Mouse (Mus musculus) testis, postnatal 14 days (tissue): Measurements from ENCODE around the gene Spatc1l.

ENCODE experiments used
- DNase-seq: peaks from one replicate; pipeline ENCODE4 v3.0.0; 2021; ENCODE audit warnings: low spot score

Spatc1l gene

DNA sequence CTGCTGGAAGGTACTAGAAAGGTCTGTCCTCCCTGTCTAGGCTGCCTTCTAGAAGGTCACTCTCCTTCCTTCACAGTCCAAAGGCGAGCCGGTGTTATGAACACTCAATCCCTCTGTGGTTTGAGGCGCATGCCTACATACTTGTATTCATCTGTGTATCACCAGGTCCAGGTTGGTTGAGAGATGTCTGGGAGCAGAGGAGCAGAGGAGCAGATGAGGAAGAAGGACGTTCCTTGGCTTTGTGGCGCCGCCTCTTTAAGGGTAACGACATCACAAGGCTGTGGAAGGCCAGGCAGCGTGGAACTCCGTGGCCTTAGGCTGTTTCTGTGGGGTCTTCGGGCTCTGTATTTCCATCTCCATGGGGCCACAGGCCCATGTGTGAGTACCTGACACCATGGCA, at the start of gene Spatc1l:
TSS of gene Spatc1l (plus strand) at position 301 of the 400 bp plus-strand sequence.
- no peak for DNase-seq

DNA sequence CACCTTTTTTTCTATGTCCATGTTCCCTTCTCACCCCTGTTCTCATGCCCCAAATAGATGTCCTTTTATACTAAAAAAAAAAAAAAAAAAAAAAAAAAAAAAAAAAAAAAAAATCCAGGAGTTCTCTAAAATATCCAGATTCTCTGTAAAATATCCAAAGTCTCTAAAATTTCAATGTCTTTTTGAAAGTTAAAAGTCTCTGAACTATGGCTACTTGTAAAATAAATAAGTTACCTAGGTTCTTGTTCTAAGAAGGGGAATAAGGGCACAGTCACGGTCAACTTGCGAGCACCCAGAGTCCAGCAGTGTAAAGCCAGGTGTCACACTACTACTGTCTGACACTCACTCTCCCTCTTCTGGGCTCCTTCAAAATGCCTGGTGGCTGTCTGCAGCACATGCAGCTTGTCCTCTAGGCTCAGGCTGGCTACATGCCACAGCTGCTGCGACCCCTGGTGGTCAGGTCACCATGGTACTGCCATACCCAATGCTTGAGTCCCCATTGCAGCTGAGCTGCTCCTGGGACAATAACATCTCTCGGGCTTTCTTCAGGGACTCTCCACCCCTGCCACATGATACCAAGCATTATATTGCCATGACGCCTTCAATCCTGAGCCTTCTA, 49.0 kb upstream of the Spatc1l start:
- DNase-seq: peak; percentile 51

DNA sequence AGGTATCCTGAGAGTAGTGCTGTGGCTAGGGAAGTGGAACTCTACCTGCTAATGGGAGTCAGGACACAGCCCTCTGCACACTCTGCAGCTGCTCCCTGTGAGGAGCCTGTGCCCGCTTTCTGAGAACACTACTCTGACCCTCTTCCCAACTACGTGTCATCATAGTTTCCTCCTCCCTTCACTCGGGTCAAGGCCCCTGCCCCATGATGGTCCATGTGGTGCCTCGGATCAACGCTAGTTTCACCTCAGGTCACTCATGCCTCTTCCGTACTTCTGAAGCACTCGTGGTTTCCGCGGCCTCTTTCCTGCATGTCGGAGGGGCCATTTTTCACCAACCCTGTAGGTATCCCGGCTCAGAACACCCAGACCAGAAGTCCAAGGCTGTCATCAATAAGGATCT, 31.1 kb upstream of the Spatc1l start:
- no peak for DNase-seq

DNA sequence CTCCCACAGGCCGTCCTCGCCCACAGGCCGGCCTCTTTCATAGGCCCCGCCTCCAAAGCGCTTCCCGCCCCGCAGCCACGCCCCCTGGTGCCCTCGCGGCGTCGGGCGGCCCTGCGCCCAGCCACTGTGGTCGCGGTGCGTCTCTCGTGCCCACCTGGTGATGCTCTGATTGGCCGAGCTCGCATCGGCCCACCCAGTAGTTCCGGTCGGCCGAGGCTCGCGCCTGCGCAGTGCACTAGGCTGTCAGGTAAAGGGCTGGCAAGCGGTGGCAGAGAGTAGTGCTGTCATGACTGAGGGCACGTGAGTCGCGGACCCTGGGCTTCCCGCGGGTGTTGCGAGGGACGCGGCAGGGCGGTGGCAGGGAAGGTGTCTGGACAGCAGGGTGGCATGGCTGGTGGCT, 30.7 kb upstream of the Spatc1l start, which contains the start of gene Lss:
TSS of gene Lss (plus strand) at position 214 of the 400 bp plus-strand sequence.
- peak; percentile 98 for DNase-seq

DNA sequence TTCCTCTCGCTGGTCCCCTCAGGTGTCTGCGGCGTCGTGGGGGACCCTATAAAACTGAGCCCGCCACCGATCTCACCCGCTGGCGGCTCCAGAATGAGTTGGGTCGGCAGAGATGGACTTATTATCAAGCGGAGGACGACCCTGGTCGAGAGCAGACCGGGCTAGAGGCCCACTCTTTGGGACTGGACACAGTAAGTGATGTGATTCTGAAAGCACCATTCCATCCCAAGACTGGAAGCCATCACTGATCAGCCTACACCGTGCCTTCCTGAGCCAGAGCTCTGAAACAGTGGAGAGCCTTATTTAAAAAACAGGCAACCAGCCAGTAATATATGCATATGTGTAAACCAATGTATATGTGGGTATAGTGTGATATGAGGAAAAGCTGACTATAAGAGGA, 30.2 kb upstream of the Spatc1l start:
- DNase-seq: no peak

DNA sequence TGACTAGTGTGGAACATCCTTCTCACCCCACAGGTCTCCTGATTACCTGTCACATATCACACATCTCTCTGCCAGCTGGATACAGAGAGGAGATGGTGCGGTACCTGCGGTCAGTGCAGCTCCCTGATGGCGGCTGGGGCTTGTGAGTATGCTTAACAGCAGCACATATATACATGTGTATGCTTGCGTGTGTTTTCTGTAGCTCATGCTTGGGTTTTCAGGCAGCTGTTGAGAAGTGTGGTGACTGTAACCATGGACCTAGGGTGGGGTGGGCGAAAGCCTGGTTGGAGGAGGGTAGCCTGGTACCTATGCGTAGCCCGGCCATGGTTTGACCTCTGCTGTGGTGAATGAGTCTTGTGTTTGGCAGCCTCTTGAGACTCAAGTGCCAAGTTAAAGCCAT, 26.5 kb upstream of the Spatc1l start:
- DNase-seq: no peak

DNA sequence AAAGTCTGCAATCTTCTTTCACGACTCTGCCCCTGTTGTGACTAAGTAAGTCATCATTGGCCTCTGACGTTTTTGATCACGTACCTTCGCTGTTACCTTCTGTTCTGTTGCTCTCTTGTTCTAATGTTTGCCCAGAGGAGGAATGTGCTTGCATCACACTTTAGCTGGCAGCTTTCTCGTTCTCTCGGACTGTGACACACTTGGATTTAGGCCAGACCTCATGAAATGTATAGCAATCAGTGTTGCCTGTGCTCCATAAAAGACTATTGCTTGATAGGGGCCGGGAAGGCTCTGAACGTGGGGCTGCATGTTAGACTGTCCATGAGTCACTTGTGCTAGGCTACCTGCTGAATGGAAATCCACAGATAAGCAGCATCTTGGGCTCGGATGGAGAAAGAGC, 24.5 kb upstream of the Spatc1l start:
- no peak for DNase-seq

DNA sequence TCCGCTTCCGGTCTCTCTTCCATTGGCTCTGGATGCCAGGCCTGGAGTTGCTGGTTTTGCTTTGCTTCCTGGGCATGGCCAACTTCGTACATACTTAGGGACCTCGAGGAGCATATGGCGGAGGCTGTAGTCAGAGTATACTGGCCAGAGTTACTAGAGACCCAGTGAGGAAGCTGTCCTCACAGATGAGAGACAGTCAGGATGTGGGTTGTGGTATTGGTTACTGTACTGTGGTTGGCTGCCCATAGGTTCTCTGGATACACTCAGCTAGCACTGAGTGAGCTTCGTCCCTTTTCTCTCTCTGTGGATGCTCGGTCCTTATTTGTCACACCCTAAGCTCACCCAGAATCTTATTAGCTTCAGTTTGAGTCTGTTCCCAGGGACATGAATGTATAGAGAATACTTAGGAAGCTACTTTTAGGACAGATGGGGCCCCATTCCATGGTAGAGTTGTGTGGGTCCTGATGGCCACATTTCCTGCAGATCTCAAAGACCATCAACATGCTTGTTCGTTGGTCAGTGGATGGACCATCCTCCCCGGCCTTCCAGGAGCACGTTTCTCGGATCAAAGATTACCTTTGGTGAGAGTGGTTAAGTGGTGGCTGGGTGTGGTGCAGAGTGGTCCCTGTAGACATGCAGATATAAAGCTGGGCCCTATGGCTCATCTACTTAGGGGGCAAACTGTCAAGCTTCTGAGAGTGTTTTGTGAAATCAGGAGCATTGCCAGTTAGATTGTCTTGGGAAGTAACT, 20.6 kb upstream of the Spatc1l start:
- DNase-seq: no peak

DNA sequence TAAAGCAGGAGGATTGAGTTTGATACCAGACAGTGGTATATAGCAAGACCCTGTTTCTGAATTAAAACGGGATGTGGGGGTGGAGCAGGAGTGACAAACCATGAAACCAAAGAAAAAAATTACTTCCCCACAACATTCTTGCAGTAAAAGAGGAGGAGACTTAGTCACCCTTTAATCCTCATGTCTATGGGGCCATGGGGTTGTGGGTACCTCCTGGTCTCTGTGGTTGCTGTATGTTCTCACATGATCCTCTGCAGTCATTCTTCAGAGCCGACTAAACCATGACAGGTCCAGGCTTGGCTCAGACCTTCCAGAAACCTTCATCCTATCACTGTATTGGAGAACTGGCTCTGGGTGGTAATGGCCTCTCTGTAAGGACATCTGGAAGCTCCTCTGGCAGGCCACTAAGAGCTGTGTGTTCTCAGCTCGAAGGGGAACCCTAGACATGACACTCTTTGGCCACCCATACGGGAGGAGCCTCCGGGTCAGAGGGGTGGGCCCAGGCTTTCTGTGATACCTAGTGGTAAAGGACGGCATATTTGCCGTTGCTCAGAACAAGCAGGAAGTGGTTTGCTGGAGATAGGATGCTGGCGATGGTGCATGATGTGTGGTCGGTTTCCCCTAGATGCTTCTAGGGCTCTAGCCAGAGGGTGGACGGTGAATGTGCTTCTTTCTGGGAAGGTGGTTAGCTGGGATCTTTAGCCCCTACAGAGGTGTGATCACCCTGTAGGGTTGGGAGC, 19.3 kb upstream of the Spatc1l start:
- DNase-seq: no peak

DNA sequence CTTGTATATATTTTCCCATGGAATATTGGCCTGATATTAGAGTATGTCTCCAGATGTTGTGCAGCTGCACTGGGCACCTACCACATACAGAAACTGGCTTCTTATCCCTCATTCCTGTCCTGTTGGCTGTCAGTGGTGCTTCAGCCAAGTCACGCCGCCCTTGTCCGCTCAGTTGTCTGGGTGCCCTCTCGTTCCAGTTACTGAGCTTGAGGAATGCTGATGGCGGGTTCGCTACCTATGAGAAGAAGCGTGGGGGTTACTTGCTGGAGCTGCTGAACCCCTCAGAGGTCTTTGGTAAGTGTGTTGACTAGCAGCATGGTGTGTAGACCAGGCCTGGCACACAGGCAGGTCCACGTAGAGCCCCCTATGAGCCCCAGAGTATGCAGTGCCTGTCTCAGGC, 15.5 kb upstream of the Spatc1l start:
- no peak for DNase-seq

DNA sequence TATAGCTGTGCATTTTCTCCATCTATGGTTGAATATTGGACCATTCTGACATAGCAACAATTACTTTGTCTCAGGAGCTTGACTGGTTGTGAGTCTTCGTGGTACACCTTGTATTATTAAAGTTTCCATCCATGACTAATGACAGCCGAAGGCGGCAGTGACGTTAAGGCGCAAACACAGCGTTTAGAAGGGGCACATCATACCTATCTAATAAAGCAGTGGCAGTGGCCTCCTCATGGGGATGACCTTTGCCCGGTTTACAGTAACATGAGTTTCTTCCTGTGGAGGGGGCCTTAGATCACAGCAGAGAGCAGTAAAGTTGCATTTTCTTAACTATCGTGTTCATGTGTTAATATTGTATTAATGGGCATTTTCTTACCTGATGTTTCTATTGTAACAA, 13.9 kb upstream of the Spatc1l start:
- DNase-seq: no peak

DNA sequence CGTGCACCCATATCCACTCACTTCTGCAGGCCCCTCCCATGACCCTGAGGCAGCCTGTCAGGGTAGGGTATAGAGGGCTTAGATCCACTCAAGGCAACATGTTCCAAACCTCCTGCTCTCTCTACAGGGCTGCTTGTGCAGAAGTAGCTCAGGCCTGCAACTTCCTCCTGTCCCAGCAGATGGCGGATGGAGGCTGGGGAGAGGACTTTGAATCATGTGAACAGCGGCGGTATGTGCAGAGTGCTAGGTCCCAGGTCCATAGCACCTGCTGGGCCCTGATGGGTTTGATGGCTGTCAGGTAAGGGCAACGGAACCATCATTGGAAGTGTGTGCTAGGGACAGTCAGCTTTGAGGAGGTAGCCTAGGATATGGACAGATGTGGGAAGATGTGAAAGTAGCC, 11.6 kb upstream of the Spatc1l start:
- no peak for DNase-seq

DNA sequence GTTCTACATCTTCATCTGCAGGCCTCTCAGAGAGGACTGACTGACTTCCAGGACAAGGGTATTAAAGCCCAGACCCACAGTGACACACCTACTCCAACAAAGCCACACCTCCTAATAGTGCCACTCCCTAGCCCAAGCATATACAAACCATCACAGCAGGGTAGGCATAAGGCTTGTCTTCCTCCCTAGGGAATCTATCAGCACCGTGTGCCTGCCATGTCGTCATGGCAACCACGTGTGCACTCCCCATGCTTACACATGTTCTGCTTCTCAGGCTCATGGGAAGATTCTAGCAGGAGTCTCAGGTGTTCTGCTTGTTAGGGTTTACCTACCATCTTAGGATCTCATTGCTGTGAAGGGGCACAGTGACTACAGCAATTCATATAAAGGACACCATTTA, 10.5 kb upstream of the Spatc1l start:
- DNase-seq: no peak

DNA sequence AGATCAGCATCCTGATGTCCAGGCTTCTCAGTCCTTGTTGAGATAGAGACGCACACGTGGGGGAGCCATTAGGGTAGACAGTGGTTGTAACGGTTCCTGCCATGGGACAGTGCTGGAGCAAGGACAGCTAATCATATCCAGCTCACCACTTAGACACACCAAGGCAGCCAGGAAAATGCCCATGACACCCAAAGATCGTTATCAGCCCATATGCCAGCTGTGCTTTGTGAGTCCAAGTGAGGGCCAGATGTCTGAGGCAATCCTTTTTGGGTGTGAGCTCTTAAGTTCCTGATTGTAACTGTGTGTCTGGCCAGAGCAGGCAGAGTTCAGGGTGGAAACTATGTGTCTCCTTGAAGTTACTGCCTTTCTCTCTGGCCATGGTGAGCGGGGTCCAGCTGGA, 8.0 kb upstream of the Spatc1l start:
- DNase-seq: peak; percentile 12

DNA sequence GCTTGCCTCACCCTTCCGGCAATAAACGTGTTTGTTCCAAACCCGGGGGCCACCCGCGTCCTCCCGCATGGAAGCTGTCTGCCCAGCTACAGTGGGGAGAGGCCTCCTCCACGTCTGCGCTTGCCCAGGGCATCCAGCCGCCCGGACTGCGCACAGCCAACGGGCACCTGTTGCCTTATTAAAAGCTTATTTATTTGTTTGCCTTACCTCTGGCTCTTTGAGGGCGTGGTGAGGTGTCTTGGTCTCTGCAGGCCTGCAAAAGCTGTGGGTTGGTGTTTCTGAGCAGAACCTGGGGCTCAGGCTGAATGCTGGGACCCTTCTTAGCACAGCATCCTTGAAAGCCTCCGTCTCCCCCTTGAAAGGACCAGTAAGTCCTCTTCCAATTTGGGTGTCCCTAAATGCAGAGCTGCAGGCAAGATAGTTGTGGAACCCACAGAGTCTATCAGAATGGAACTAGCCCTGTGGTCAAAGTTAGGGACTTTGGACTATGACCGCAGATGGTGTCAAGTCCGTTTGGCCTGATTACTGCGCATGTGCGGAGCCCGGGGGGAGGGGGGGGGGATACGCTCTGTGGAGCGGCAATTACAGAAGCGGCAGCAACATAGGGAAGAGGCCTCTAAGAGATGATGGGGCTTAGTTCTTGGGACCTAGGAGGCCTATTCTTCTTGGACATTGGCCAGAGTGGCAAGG, 8.1 kb downstream of the Spatc1l start:
- DNase-seq: no peak

DNA sequence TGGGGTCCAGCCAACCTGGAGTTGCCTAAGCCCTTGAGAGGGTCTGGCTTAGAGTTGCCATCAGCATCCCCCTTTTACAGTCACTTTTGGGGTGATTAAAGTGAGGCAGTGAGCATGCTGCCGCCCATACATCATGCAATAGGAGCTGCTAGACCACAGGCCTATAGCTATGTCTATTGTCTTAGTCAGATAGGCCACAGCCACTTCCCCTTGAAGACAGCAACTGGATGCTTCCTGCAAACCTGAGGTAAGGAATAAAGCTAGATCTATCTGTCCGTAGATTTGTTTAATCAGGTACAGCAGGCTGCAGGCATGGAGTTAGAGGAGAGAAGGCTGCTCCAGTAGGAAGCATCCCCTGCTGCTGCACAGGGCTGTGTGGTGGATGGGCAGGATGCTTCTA, 9.0 kb downstream of the Spatc1l start:
- no peak for DNase-seq

DNA sequence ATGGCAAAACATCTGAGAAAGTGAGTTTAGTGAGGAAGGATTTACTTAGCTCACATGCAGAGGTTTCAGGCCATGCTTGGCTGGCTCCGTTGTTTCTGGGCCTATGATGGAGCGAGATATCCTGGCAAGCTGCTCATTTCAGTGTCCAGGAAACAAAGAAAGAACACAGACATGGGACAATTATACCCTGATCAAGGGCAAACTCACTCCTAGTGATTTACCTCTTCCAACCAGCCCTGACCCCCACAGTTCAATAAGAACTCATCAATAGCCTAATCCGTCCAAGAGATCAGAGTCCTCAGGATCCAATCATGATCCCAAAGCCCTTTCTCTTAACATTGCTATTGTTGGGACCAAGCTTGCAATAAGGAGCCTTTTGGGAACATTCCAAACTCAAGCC, 10.1 kb downstream of the Spatc1l start:
- no peak for DNase-seq

DNA sequence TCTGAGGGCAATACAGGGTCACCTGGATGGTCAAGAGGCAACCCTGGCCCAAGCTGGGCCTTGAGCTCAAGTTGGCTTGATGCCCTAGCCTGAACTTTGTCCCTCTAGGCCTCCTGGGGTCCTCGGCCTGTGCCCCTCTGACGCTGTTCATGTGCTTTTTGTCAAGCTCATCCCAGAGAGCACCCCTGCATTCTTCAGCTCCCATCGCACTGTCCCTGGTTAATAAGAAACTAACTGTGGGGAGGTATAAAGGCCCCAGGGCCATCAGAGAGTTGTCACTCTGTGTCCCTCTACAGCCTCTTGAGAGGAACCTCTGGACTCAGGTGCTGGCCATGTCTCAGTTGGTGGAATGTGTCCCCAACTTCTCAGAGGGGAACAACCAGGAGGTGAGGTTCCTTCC, 13.3 kb downstream of the Spatc1l start, which contains the start of gene Ftcd:
TSS of gene Ftcd (plus strand) at position 275 of the 400 bp plus-strand sequence.
- no peak for DNase-seq

DNA sequence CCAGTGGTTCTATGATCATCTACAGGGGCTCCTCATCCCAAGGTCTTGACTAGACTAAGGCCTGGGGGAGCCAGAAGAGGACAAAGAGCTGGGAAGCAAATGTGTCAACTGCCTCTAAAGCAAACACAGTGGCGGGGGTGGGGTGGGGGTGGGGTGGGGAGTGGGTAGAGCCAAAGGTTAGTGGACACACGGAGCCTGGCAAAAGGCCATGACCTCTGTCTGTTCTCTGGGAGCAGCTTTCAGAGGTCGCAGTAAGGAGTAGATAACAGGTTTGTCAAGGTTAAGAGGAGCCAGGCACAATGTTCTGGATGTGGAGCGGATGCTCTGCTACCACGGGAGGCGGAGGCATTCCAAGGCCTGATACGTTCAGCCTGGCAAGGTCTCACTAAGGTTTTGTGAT, 14.8 kb downstream of the Spatc1l start:
- DNase-seq: no peak

DNA sequence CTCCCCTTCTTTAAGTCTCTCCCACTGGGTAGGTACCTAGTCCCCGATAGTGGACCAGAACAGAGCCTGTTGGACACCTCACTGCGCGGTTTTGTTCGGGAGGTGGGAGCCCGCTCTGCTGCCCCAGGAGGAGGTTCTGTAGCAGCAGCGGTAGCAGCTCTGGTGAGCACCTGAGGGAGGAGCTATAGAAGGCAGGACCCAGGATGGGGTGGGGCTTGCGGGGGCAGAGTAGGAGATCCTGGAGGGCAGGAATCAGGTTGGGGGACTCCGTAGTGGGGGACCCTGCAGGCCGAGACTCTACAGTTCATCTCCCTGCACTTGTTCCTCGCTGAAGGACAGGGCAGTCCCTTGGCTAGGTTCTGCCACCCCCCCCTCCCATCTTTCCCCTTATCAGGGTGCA, 22.1 kb downstream of the Spatc1l start:
- no peak for DNase-seq

DNA sequence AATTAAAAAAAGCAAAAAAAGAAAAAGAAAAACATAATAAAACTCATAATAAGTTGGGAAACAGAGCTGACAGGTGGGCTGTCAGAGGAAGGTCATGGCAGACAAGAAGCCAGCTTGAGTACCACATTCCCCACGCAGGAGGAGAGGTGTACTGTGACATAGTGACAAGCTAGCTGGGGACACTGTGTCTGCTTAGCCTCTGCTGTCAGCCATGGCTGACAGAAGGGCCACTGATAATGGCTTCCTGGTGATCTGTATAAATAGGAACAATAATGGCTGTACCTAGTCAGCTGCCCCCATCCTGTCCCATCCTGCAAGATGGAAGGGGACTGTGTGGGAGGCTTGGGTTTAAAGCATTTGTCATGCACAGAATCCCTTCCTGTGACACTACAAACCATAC, 24.1 kb downstream of the Spatc1l start:
- DNase-seq: no peak

DNA sequence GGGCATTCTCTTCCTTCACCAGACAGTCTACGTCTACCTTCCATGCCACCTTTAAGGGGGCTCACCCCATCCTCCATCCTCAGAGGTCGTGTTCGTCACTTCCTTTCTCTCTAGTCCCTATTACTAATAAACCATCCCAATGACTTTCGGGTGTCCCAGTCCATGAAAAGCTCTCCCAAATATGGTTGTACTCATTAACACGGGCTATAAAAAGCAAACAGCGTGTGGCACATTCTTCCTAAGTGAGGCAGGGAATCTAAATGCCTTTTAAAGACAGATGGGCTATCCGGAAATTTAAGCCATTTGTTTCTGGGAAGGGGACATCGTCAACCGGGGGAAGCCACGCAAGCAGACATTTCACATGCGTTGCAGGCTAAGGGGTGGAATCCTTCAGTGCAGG, 28.1 kb downstream of the Spatc1l start:
- DNase-seq: no peak

DNA sequence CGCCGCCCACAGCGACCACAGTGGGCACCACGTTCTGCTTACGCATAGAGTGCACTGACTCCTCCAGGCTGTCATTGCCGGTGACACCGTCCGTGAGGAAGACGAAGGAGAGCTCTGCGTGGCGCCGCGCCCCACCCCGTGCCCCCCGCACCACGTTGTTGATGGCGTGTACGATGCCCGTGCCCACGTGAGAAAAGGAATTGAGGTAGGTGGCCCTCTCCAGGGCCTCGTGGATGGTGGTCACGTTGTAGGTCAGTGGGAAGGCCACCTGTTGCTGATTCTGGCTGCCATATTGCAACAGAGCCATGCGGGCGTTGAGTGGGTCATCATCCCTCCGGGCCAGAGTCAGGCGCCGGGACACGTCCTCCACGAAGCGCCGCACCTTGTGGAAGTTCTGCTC, 34.3 kb downstream of the Spatc1l start:
- no peak for DNase-seq
